26 mouse cellular contexts compared by ENCODE assay signal in genomic region chr10:98967240-98967891, GRCm38 (mm10). TPM values are rescaled to one million over a fixed set of nuclear protein-coding genes. Genes with fewer than 3 reads are reported as not detected.
DNase-seq lines count a peak whose midpoint lies in the region; ATAC-seq and TF ChIP-seq lines count a peak whose summit lies in the region.
"Had no signal": no experiment of that assay in that cellular context is flagged by ENCODE, and none has a peak within 500 bp of the region (broad histone marks: within the 10 kb centered on the region; RNA-seq: fewer than 3 reads in every experiment).

No protein-coding gene starts in this region.

- intact Hi-C loops in heart, postnatal 14 days (cut with DNase I): loop anchor here (5.0 kb wide), 1 partner anchor 35 kb away; no protein-coding TSS in a partner anchor
- intact Hi-C loops in heart, postnatal 25 days (cut with DNase I): no loop called here

- no peak overlapping the region for H3K9ac ChIP-seq in heart, embryonic 15.5 days
- H3K9ac ChIP-seq in kidney, postnatal 0 days (ENCODE audit: low read depth, low read length): no peak overlapping the region
- H3K9ac ChIP-seq: embryonic facial prominence, embryonic 13.5 days; limb, embryonic 13.5 days; midbrain, embryonic 13.5 days; neural tube, embryonic 13.5 days had no signal

- TF ChIP-seq CTCF in kidney, postnatal 0 days (IDR thresholded peaks at IDR 0.05; ENCODE audit: low read depth): no peak

- no peak for DNase-seq in heart, embryonic 10.5 days (ENCODE audit: low spot score)
- no peak for DNase-seq in heart, postnatal 14 days
- DNase-seq in heart, postnatal 25 days (ENCODE audit: low spot score): no peak
- DNase-seq in kidney, postnatal 0 days (ENCODE audit: low spot score): no peak
- DNase-seq in kidney, postnatal 14 days: no peak
- peak; percentile 36 for DNase-seq in ES-CJ7 (ENCODE audit: low read depth, low spot score)
- no peak for DNase-seq in layer of hippocampus, adult 11-12 months (ENCODE audit: low spot score)
- DNase-seq: adrenal gland, postnatal 25 days; cerebellum, adult 18-20 months; cerebellum, postnatal 10 days; gastrocnemius, adult 2 months; gastrocnemius, postnatal 36 days; kidney, adult 8-10 months; kidney, postnatal 25 days; right cerebral cortex, postnatal 4 days; thymus, adult 2 months; thymus, postnatal 36 days had no signal

- peaks cover 19% of the 10 kb centered on the region; the same call in 1 of the 2 replicates for H3K36me3 ChIP-seq in heart, embryonic 10.5 days
- peaks cover 8% of the 10 kb centered on the region; the same call in 1 of the 2 replicates for H3K36me3 ChIP-seq in heart, embryonic 15.5 days
- 0 out of 2 replicates have a peak, but pooled peaks cover 9% of the 10 kb centered on the region for H3K36me3 ChIP-seq in kidney, postnatal 0 days (ENCODE audit: insufficient read depth, low read length)

- peaks cover 24% of the 10 kb centered on the region for H3K4me1 ChIP-seq in heart, embryonic 10.5 days
- peaks cover 16% of the 10 kb centered on the region for H3K4me1 ChIP-seq in heart, embryonic 15.5 days (replicated peaks)
- H3K4me1 ChIP-seq in kidney, postnatal 0 days (replicated peaks; ENCODE audit: insufficient read depth, low read length): 0 out of 2 replicates have a peak, but pooled peaks cover 6% of the 10 kb centered on the region
- H3K4me1 ChIP-seq: midbrain, embryonic 13.5 days had no signal

- peak overlapping the region; percentile 31 for H3K4me2 ChIP-seq in heart, embryonic 15.5 days
- H3K4me2 ChIP-seq in kidney, postnatal 0 days (ENCODE audit: low read length): no peak overlapping the region
- H3K4me2 ChIP-seq: embryonic facial prominence, embryonic 13.5 days; limb, embryonic 13.5 days; liver, embryonic 11.5 days; midbrain, embryonic 13.5 days; neural tube, embryonic 13.5 days had no signal

- H3K27ac ChIP-seq in heart, embryonic 10.5 days: peak overlapping the region; percentile 32; the same call in 1 of the 2 replicates
- peak overlapping the region; percentile 69 for H3K27ac ChIP-seq in heart, embryonic 15.5 days
- H3K27ac ChIP-seq in kidney, postnatal 0 days: 0 out of 2 replicates have a peak overlapping the region, but pooled peaks have one; percentile 25
- H3K27ac ChIP-seq: embryonic facial prominence, embryonic 13.5 days; forebrain, embryonic 10.5 days; gastrocnemius, adult 2 months; limb, embryonic 13.5 days; midbrain, embryonic 13.5 days; neural tube, embryonic 13.5 days had no signal

- H3K9me3 ChIP-seq in heart, embryonic 10.5 days: no peaks in the 10 kb centered on the region
- no peaks in the 10 kb centered on the region for H3K9me3 ChIP-seq in heart, embryonic 15.5 days (replicated peaks)
- H3K9me3 ChIP-seq in kidney, postnatal 0 days (replicated peaks; ENCODE audit: low read length): no peaks in the 10 kb centered on the region
- H3K9me3 ChIP-seq: embryonic facial prominence, embryonic 13.5 days; limb, embryonic 13.5 days; midbrain, embryonic 13.5 days; neural tube, embryonic 13.5 days had no signal

- peak; percentile 53 for ATAC-seq in heart, embryonic 15.5 days (replicated peaks; ENCODE audit: insufficient number of reproducible peaks, insufficient read depth, low FRiP score, low read depth)
- ATAC-seq in kidney, postnatal 0 days (replicated peaks; ENCODE audit: low FRiP score, low read depth): no peak
- ATAC-seq: forebrain, embryonic 16.5 days; midbrain, embryonic 13.5 days; Patski had no signal

- 46% methylated on average over 15 of the region's 15 CpGs for WGBS in heart, embryonic 10.5 days
- WGBS in heart, embryonic 15.5 days: 31% methylated on average over 15 of the region's 15 CpGs
- 51% methylated on average over 15 of the region's 15 CpGs for WGBS in kidney, postnatal 0 days

- H3K4me3 ChIP-seq in heart, embryonic 10.5 days: no peak overlapping the region
- H3K4me3 ChIP-seq in heart, embryonic 15.5 days: 0 out of 2 replicates have a peak overlapping the region, but pooled peaks have one; percentile 1
- no peak overlapping the region for H3K4me3 ChIP-seq in kidney, postnatal 0 days (replicated peaks; ENCODE audit: low read depth, low read length)
- H3K4me3 ChIP-seq: embryonic facial prominence, embryonic 13.5 days; forebrain, embryonic 10.5 days; gastrocnemius, adult 2 months; limb, embryonic 13.5 days; midbrain, embryonic 13.5 days; neural tube, embryonic 13.5 days had no signal

- no peaks in the 10 kb centered on the region for H3K27me3 ChIP-seq in heart, embryonic 10.5 days (ENCODE audit: insufficient read depth, poor library complexity, severe bottlenecking)
- no peaks in the 10 kb centered on the region for H3K27me3 ChIP-seq in heart, embryonic 15.5 days
- no peaks in the 10 kb centered on the region for H3K27me3 ChIP-seq in kidney, postnatal 0 days (ENCODE audit: insufficient read depth, low read length)
- H3K27me3 ChIP-seq: embryonic facial prominence, embryonic 13.5 days; limb, embryonic 13.5 days; midbrain, embryonic 13.5 days; neural tube, embryonic 13.5 days; Patski had no signal

RNA-seq across cellular contexts. Expression of gene Atp2b1, which starts 53.2 kb away (rescaled TPM):
- 106 and 129 TPM in 2 replicates for polyA plus RNA-seq in heart, embryonic 10.5 days (2016; fragmentation: Nextera tagmentation; extraction: Ambion mirVana)
- 10 to 100 TPM; 71.4 to 77.9 TPM for total RNA-seq in heart, postnatal 14 days (2021)
- 87.1 and 88.3 TPM in 2 replicates for polyA plus RNA-seq in heart, embryonic 15.5 days (2015; fragmentation: Nextera tagmentation; extraction: Ambion mirVana)
- total RNA-seq in heart, postnatal 25 days (2021): 10 to 100 TPM; 67.8 to 71.3 TPM
- polyA plus RNA-seq in kidney, postnatal 0 days (2015; fragmentation: Nextera tagmentation; extraction: Ambion mirVana): 167 and 178 TPM in 2 replicates
